Mouse (Mus musculus): ENCODE measurements around the gene Ube3c. TPM values are rescaled to one million over a fixed set of nuclear protein-coding genes. Genes with fewer than 3 reads are reported as not detected.
"Not testable (repeated sequence)": the region's sequence is repeated elsewhere in the genome, so short reads cannot be mapped to it uniquely, and the experiment has no call there.

The Ube3c gene
- polyA plus RNA-seq, 1 experiment from 2014 or later = 29.9 TPM

DNA sequence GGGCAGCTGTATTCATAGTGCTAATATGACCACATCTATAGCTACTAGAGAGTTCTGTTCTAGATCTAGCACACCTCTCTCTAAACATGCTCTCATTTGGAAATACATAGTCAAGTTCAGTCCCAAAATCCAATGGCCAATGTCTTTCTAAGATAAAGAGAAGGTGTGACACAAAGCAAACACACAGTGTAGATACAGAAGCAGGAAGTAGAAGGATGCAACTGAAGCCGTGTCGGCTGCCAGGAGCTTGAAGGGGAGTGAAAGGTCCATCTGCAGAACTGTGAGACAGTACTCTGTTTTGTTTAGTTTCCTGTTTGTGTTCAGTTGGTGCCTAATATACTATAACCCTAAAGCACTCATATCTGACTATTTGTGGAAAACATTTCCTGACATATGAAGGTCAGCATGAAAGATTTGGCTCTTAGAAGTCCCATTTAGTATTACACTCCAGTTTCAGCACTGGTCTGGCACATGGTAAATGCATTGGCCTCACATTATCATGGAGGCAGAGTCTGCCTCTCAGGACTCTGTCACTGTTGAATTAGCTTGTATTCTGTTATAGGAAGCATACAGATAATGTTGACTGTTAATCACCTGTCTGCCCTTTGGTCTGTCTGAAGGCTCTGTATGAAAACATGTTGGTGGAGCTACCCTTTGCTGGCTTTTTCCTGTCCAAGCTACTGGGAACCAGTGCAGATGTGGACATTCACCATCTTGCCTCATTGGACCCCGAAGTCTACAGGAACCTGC lies 88.7 kb downstream of the Ube3c start:
- 73% methylated on average over 3 of the region's 3 CpGs for WGBS (ENCODE audit: insufficient replicate concordance)
- Histone ChIP-seq H3K4me2 (no peak overlapping the region), H3K27me3 (ENCODE audit: control insufficient read depth, insufficient read depth, low read length) (no peaks in the 10 kb centered on the region), H3K9ac (ENCODE audit: low read depth, low read length) (no peak overlapping the region), H3K4me1 (ENCODE audit: control insufficient read depth, insufficient read depth, low read length) (no peaks in the 10 kb centered on the region), H3K9me3 (replicated peaks; ENCODE audit: control insufficient read depth, low read length) (no peaks in the 10 kb centered on the region), H3K36me3 (ENCODE audit: control insufficient read depth, insufficient read depth, low read length) (peaks cover 10% of the 10 kb centered on the region), H3K27ac (ENCODE audit: low read depth, low read length) (no peak overlapping the region), H3K4me3 (ENCODE audit: low read depth, low read length) (no peak overlapping the region)
- no peak for ATAC-seq (replicated peaks; ENCODE audit: insufficient number of reproducible peaks, low FRiP score, low TSS enrichment)

DNA sequence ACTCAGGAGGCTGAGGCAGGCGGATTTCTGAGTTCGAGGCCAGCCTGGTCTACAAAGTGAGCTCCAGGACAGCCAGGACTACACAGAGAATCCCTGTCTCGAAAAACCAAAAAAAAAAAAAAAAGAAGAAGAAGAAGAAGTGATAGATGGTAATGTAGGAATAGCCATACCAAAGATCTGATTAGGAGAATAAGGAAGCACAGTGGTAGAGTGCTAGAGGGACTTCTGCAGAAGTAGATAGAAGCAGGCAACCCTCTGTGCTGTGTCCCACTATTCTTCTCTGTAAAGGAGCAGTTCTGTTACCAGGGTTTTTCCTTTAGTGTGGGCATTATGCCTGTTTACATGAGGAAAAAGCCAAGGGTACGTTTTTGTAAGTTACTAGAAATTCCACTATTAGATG lies 92.2 kb downstream of the Ube3c start:
- not testable (repeated sequence) for H3K4me1 ChIP-seq (ENCODE audit: control insufficient read depth, insufficient read depth, low read length); H3K9me3 ChIP-seq (replicated peaks; ENCODE audit: control insufficient read depth, low read length); H3K4me2 ChIP-seq; ATAC-seq (replicated peaks; ENCODE audit: insufficient number of reproducible peaks, low FRiP score, low TSS enrichment); H3K27ac ChIP-seq (ENCODE audit: low read depth, low read length); H3K9ac ChIP-seq (ENCODE audit: low read depth, low read length); H3K4me3 ChIP-seq (ENCODE audit: low read depth, low read length); H3K27me3 ChIP-seq (ENCODE audit: control insufficient read depth, insufficient read depth, low read length)
- WGBS (ENCODE audit: insufficient replicate concordance) = 91% methylated on average over 4 of the region's 4 CpGs
- H3K36me3 ChIP-seq (ENCODE audit: control insufficient read depth, insufficient read depth, low read length) = peaks cover 10% of the 10 kb centered on the region; the same call in 1 of the 2 replicates

DNA sequence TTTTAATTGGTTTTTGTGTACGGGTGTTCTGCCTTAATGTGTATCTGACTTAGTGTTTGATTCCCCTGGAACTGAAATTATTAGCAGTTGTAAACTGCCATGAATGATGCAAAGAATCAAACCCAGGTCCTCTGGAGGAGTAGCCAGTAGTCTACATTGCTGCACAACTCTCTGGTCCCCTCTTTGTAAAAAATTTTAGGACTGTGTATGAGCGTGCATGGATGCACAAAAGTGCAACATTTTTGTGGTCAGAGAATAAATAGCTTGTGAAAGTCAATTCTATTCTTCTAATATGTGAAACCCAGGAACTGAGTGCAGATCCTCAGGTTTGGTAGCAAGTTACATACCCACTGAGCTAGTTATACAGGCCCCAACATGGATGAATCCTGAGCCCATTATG lies 96.3 kb downstream of the Ube3c start:
- Histone ChIP-seq H3K36me3 (ENCODE audit: control insufficient read depth, insufficient read depth, low read length) (peaks cover 14% of the 10 kb centered on the region), H3K4me1 (ENCODE audit: control insufficient read depth, insufficient read depth, low read length) (no peaks in the 10 kb centered on the region), H3K27ac (ENCODE audit: low read depth, low read length) (no peak overlapping the region), H3K4me3 (ENCODE audit: low read depth, low read length) (no peak overlapping the region), H3K4me2 (no peak overlapping the region), H3K27me3 (ENCODE audit: control insufficient read depth, insufficient read depth, low read length) (no peaks in the 10 kb centered on the region), H3K9ac (ENCODE audit: low read depth, low read length) (no peak overlapping the region), H3K9me3 (replicated peaks; ENCODE audit: control insufficient read depth, low read length) (no peaks in the 10 kb centered on the region; the same call in 1 of the 2 replicates)
- no peak for ATAC-seq (replicated peaks; ENCODE audit: insufficient number of reproducible peaks, low FRiP score, low TSS enrichment)
- 92% methylated on average over 2 of the region's 2 CpGs for WGBS (ENCODE audit: insufficient replicate concordance)

DNA sequence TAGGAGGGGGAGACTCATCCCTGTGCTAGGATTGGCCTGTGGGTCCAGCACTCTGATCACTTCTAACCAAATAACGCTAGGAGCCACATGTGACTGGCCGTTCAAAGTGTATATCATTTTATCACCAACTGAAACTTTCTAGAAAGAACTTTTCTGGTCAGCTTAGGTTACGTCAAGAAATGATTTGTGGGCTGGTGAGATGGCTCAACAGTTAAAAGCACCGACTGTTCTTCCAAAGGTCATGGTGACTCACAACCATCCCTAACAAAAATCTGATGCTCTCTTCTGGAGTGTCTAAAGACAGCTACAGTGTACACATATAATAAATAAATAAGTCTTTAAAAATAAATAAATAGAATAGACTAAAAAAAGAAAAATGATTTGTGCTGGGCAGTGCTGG lies 103.5 kb downstream of the Ube3c start:
- peaks cover 22% of the 10 kb centered on the region for H3K36me3 ChIP-seq (ENCODE audit: control insufficient read depth, insufficient read depth, low read length)
- H3K4me3 ChIP-seq (ENCODE audit: low read depth, low read length) = no peak overlapping the region

DNA sequence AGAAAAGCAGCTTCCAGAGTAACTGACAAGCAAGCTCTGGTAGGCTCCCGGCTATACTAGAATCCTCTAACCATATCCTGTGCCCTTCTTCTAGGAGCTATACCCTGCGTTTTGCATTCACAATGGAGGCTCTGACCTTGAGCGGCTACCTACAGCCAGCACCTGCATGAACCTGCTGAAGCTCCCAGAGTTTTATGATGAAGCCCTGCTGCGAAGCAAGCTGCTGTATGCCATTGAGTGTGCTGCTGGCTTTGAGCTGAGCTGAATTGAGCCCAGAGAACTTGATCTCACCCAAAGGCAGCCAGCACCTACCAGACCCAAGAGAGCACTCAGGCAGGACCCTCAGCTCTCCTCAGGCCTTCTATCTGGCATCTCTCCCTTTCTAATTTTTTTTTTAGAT lies 105.3 kb downstream of the Ube3c start:
- H3K36me3 ChIP-seq (ENCODE audit: control insufficient read depth, insufficient read depth, low read length) = peaks cover 17% of the 10 kb centered on the region
- ATAC-seq (replicated peaks; ENCODE audit: insufficient number of reproducible peaks, low FRiP score, low TSS enrichment) = no peak

More for the DNA sequence above, 103.5 kb downstream of the Ube3c start:
- no peak overlapping the region for H3K4me2 ChIP-seq
- WGBS (ENCODE audit: insufficient replicate concordance) = 94% methylated on average over 4 of the region's 4 CpGs
- no peaks in the 10 kb centered on the region for H3K27me3 ChIP-seq (ENCODE audit: control insufficient read depth, insufficient read depth, low read length)
- ATAC-seq (replicated peaks; ENCODE audit: insufficient number of reproducible peaks, low FRiP score, low TSS enrichment) = no peak
- no peaks in the 10 kb centered on the region; the same call in 1 of the 2 replicates for H3K9me3 ChIP-seq (replicated peaks; ENCODE audit: control insufficient read depth, low read length)
- no peak overlapping the region for H3K27ac ChIP-seq (ENCODE audit: low read depth, low read length)
- no peaks in the 10 kb centered on the region for H3K4me1 ChIP-seq (ENCODE audit: control insufficient read depth, insufficient read depth, low read length)
- H3K9ac ChIP-seq (ENCODE audit: low read depth, low read length) = no peak overlapping the region

DNA sequence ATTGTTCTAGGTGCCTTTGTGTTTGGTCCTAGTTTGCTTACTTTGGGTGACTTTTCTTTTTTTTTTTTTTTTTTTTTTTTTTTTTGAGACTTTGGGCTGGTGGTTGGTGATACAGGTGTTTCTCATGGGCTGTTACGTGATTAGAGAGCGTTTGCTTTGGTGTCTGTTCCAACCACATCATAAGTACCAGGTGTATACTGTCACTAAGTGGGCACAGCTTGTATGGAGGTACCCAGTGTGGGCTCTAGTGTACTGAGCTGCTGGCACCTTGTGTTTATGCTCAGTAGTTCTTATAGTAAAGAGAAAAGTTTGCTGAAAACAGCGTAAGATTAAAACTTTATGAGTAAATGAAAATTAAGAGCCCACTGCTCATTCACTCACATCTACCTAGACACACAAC lies 107.4 kb downstream of the Ube3c start:
- H3K27me3 ChIP-seq (ENCODE audit: control insufficient read depth, insufficient read depth, low read length) = no peaks in the 10 kb centered on the region
- no peak for ATAC-seq (replicated peaks; ENCODE audit: insufficient number of reproducible peaks, low FRiP score, low TSS enrichment)
- H3K27ac ChIP-seq (ENCODE audit: low read depth, low read length) = no peak overlapping the region
- H3K9ac ChIP-seq (ENCODE audit: low read depth, low read length) = no peak overlapping the region
- no peak overlapping the region for H3K4me2 ChIP-seq
- H3K36me3 ChIP-seq (ENCODE audit: control insufficient read depth, insufficient read depth, low read length) = peaks cover 4% of the 10 kb centered on the region; the same call in 1 of the 2 replicates
- WGBS (ENCODE audit: insufficient replicate concordance) = 92% methylated on average over 3 of the region's 3 CpGs
- H3K4me1 ChIP-seq (ENCODE audit: control insufficient read depth, insufficient read depth, low read length) = no peaks in the 10 kb centered on the region
- no peaks in the 10 kb centered on the region for H3K9me3 ChIP-seq (replicated peaks; ENCODE audit: control insufficient read depth, low read length)
- no peak overlapping the region for H3K4me3 ChIP-seq (ENCODE audit: low read depth, low read length)

More for the DNA sequence above, 105.3 kb downstream of the Ube3c start:
- Histone ChIP-seq H3K4me1 (ENCODE audit: control insufficient read depth, insufficient read depth, low read length) (no peaks in the 10 kb centered on the region), H3K9ac (ENCODE audit: low read depth, low read length) (no peak overlapping the region), H3K9me3 (replicated peaks; ENCODE audit: control insufficient read depth, low read length) (no peaks in the 10 kb centered on the region; the same call in 1 of the 2 replicates), H3K4me3 (ENCODE audit: low read depth, low read length) (no peak overlapping the region), H3K4me2 (no peak overlapping the region), H3K27me3 (ENCODE audit: control insufficient read depth, insufficient read depth, low read length) (no peaks in the 10 kb centered on the region), H3K27ac (ENCODE audit: low read depth, low read length) (no peak overlapping the region)
- WGBS (ENCODE audit: insufficient replicate concordance) = 97% methylated on average over 4 of the region's 4 CpGs

DNA sequence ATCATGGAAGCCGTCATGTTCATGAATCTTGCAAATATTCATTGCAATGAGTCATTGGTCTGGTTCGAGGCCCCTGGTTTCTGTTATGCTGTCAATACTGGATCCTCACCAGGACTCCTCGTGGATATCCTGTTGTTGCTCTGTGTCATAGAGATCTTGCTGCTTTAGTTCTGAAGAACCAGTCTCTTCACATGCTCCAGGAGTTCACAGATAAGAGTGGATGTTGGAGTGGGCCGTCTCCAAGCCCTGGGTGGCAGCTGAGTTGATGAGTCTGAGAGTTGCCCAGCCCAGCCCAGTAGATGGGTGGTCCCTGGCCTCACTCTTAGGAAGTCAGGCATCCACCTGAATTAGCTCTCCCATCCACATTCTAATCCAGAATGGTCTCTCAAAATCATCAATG lies 116.0 kb downstream of the Ube3c start:
- 54% methylated on average over 4 of the region's 4 CpGs for WGBS (ENCODE audit: insufficient replicate concordance)
- H3K4me3 ChIP-seq (ENCODE audit: low read depth, low read length) = no peak overlapping the region
- H3K9me3 ChIP-seq (replicated peaks; ENCODE audit: control insufficient read depth, low read length) = no peaks in the 10 kb centered on the region
- H3K4me2 ChIP-seq = no peak overlapping the region
- H3K27me3 ChIP-seq (ENCODE audit: control insufficient read depth, insufficient read depth, low read length) = no peaks in the 10 kb centered on the region
- no peaks in the 10 kb centered on the region for H3K4me1 ChIP-seq (ENCODE audit: control insufficient read depth, insufficient read depth, low read length)
- H3K27ac ChIP-seq (ENCODE audit: low read depth, low read length) = no peak overlapping the region
- no peaks in the 10 kb centered on the region for H3K36me3 ChIP-seq (ENCODE audit: control insufficient read depth, insufficient read depth, low read length)
- no peak for ATAC-seq (replicated peaks; ENCODE audit: insufficient number of reproducible peaks, low FRiP score, low TSS enrichment)
- H3K9ac ChIP-seq (ENCODE audit: low read depth, low read length) = no peak overlapping the region

DNA sequence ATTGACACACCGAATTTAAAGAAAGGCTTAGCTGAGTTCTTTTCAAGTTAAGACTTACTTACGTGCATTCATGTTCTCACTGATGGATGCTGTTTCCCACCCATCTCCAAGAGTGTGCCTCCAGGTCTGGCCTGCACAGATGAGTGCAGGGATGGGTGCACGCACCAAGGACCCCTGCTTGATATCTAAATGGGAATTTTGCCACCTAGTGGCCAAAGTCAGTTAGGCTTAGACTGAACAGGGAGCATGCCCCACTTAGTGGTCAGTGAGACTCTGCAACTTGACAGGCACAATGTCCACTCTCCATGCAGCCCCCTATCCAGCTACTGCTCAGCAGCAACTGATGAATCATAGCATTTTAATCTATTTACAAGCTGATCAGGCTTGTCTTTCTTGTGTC lies 118.6 kb downstream of the Ube3c start:
- Histone ChIP-seq H3K9ac (ENCODE audit: low read depth, low read length) (no peak overlapping the region), H3K27ac (ENCODE audit: low read depth, low read length) (no peak overlapping the region), H3K4me3 (ENCODE audit: low read depth, low read length) (no peak overlapping the region), H3K9me3 (replicated peaks; ENCODE audit: control insufficient read depth, low read length) (no peaks in the 10 kb centered on the region), H3K4me1 (ENCODE audit: control insufficient read depth, insufficient read depth, low read length) (no peaks in the 10 kb centered on the region), H3K4me2 (no peak overlapping the region), H3K36me3 (ENCODE audit: control insufficient read depth, insufficient read depth, low read length) (no peaks in the 10 kb centered on the region), H3K27me3 (ENCODE audit: control insufficient read depth, insufficient read depth, low read length) (no peaks in the 10 kb centered on the region)
- WGBS (ENCODE audit: insufficient replicate concordance) = 49% methylated on average over 3 of the region's 3 CpGs
- ATAC-seq (replicated peaks; ENCODE audit: insufficient number of reproducible peaks, low FRiP score, low TSS enrichment) = no peak; the same call in 1 of the 2 replicates

DNA sequence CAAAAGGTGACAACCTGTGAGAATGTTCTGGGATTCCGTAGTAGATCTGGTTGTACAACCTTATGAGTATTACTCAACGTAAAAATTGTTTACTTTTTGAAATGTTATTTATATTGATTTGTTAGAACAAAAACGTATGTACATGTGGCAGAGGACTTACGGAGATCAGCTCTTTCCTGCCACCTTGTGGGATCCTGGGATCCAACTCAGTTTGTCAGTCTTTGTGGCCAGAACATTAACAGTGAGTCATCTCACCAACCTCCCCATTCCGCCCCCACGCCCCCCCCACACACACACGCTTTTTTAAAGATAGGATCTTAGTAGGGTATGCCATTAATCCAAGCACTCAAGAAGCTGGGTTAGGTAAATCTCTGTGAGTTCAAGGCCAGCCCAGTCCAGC lies 119.3 kb downstream of the Ube3c start:
- WGBS (ENCODE audit: insufficient replicate concordance) = 47% methylated on average over 7 of the region's 7 CpGs
- no peak overlapping the region for H3K4me2 ChIP-seq

More for the DNA sequence above, 119.3 kb downstream of the Ube3c start:
- no peak for ATAC-seq (replicated peaks; ENCODE audit: insufficient number of reproducible peaks, low FRiP score, low TSS enrichment)
- Histone ChIP-seq H3K27me3 (ENCODE audit: control insufficient read depth, insufficient read depth, low read length) (no peaks in the 10 kb centered on the region), H3K4me1 (ENCODE audit: control insufficient read depth, insufficient read depth, low read length) (no peaks in the 10 kb centered on the region), H3K9me3 (replicated peaks; ENCODE audit: control insufficient read depth, low read length) (no peaks in the 10 kb centered on the region), H3K9ac (ENCODE audit: low read depth, low read length) (no peak overlapping the region), H3K27ac (ENCODE audit: low read depth, low read length) (no peak overlapping the region), H3K4me3 (ENCODE audit: low read depth, low read length) (no peak overlapping the region), H3K36me3 (ENCODE audit: control insufficient read depth, insufficient read depth, low read length) (no peaks in the 10 kb centered on the region)
